In the genomic region with DNA sequence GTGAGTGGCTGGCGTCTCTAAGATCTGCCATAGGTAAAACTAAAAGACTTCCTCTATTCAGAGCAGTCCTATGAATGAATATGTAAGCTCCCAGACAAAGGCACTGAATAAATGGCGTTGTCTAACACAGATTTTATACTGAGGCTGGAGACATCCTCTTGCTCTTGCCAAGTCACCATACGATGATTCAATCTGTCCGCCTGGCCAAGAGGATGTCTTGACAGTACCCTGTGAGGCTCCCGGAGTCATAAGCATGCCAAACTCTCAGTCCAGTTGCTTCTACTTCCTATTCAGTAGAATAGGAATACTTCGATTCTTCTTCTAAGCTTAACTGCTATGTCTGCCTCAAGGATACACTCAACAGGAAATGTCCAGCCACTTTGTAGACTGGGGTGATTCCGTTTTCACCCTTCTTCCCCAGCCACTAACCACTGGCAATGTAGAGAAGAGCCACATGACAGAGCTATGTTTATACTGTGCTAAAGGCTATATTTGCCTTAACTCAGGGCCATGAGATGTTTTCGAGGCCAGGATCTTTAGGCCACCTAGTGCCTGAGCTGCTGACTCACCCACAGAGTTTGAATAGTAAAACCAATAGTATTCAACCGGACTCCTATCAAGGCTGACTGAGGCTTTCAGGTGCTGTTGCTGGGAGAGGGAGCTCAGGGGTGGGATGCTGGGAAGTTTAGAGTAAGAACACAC, we compare ENCODE assay signal across 16 mouse cellular contexts.
DNase-seq lines count a peak whose midpoint lies in the region; ATAC-seq and TF ChIP-seq lines count a peak whose summit lies in the region.
"Had no signal": no experiment of that assay in that cellular context is flagged by ENCODE, and none has a peak within 500 bp of the region (broad histone marks: within the 10 kb centered on the region; RNA-seq: fewer than 3 reads in every experiment).

No protein-coding gene starts in this region.

- intact Hi-C loops in left cerebral cortex, postnatal 4 days (cut with DNase I), result no loop called here
- intact Hi-C loops in left cerebral cortex, postnatal 25 days (cut with DNase I), result no loop called here

- DNase-seq in left cerebral cortex, postnatal 4 days, result peak; percentile 44
- no peak for DNase-seq in left cerebral cortex, postnatal 25 days (ENCODE audit: low spot score in 2 of 2)
- DNase-seq in cerebellum, postnatal 10 days, result peak; percentile 77 to 82
- no peak for DNase-seq in kidney, postnatal 25 days
- DNase-seq in urinary bladder, adult 18-20 months (ENCODE audit: low spot score in 2 of 2), result no peak
- DNase-seq: kidney, adult 18-20 months; lung, postnatal 36 days; thymus, adult 2 months had no signal

- TF ChIP-seq POLR2A in bone marrow macrophage, adult 2 months (IDR thresholded peaks at IDR 0.05; ENCODE audit: borderline replicate concordance, low read depth, low read length), result no peak

- no peak overlapping the region for H3K4me3 ChIP-seq in bone marrow macrophage, adult 2 months (ENCODE audit: insufficient read depth, low read length)
- H3K4me3 ChIP-seq: embryonic facial prominence, embryonic 13.5 days; heart, embryonic 13.5 days; liver, embryonic 15.5 days; neural tube, embryonic 12.5 days; stomach, embryonic 15.5 days had no signal

- peak overlapping the region; percentile 4; the same call in 1 of the 2 replicates for H3K27ac ChIP-seq in bone marrow macrophage, adult 2 months (ENCODE audit: insufficient read depth, low read depth, low read length)
- H3K27ac ChIP-seq: embryonic facial prominence, embryonic 13.5 days; heart, embryonic 13.5 days; hindbrain, postnatal 0 days; liver, embryonic 15.5 days; neural tube, embryonic 12.5 days; stomach, embryonic 15.5 days had no signal

- H3K4me1 ChIP-seq in bone marrow macrophage, adult 2 months (ENCODE audit: control insufficient read depth, insufficient read depth, low read length), result peaks cover 7% of the 10 kb centered on the region
- H3K4me1 ChIP-seq: liver, embryonic 15.5 days; stomach, embryonic 15.5 days had no signal

- ATAC-seq in cerebellum, adult (ENCODE audit: insufficient number of reproducible peaks, low FRiP score, low TSS enrichment), result peak; percentile 95
- ATAC-seq: hindbrain, postnatal 0 days had no signal

- no peak for TF ChIP-seq CTCF in bone marrow macrophage, adult 2 months (IDR thresholded peaks at IDR 0.05; ENCODE audit: low read depth, low read length)

Comparison
In these comparisons a context has a peak if more than half of its experiments do, and no peak if none do; other contexts are left out.
1. DNase-seq: peak in left cerebral cortex, postnatal 4 days (single experiment) and cerebellum, postnatal 10 days (2 of 2); none in left cerebral cortex, postnatal 25 days (0 of 2), kidney, postnatal 25 days (0 of 2) and urinary bladder, adult 18-20 months (0 of 2).